Mouse (Mus musculus) stomach, embryonic 16.5 days (tissue): Measurements from ENCODE around the gene Mospd3. TPM values are rescaled to one million over a fixed set of nuclear protein-coding genes. Genes with fewer than 3 reads are reported as not detected.
A peak's percentile ranks its signal among the peaks of the same experiment; 100 is the strongest.

Experiments
- ATAC-seq: fragments of 200-750 bp; cut with Nextera tagmentation; 2 replicates; pipeline ENCODE4 v1.8.0; 2017; ENCODE audit warnings: moderate number of reproducible peaks, moderate TSS enrichment; ENCODE audit not compliant: insufficient read depth, low FRiP score
- H3K27ac ChIP-seq: fragments of 300-500 bp; sonication (generic); 2 replicates; pipeline ENCODE4 v1.5.1; 2014; ENCODE audit warnings: low read length
- H3K27me3 ChIP-seq: fragments of 300-500 bp; sonication (generic); 2 replicates; pipeline ENCODE4 v1.6.1; 2014; ENCODE audit warnings: low read length, control low read depth, mixed read lengths; ENCODE audit not compliant: control insufficient read depth, insufficient read depth
- H3K36me3 ChIP-seq: fragments of 300-500 bp; sonication (generic); 2 replicates; pipeline ENCODE4 v1.6.1; 2014; ENCODE audit warnings: low read length; ENCODE audit not compliant: control insufficient read depth, insufficient read depth
- H3K4me1 ChIP-seq: fragments of 300-500 bp; sonication (generic); 2 replicates; pipeline ENCODE4 v1.6.1; 2014; ENCODE audit warnings: low read length, control low read depth, mixed read lengths; ENCODE audit not compliant: control insufficient read depth, insufficient read depth
- H3K4me2 ChIP-seq: fragments of 300-500 bp; sonication (generic); 2 replicates; pipeline ENCODE4 v1.6.1; 2014; ENCODE audit warnings: low read depth, low read length, mixed read lengths
- H3K4me3 ChIP-seq: fragments of 300-500 bp; sonication (generic); replicated peaks from 2 replicates; pipeline ENCODE4 v1.5.1; 2014; ENCODE audit warnings: mild to moderate bottlenecking, low read length
- H3K9ac ChIP-seq: fragments of 300-500 bp; sonication (generic); 2 replicates; pipeline ENCODE4 v1.6.1; 2014; ENCODE audit warnings: low read length
- H3K9me3 ChIP-seq: fragments of 300-500 bp; sonication (generic); replicated peaks from 2 replicates; pipeline ENCODE4 v1.6.1; 2016; ENCODE audit warnings: low read length, control low read depth; ENCODE audit not compliant: control insufficient read depth
- WGBS: fragments of 180-500 bp; shearing (Covaris S2); extraction: QIAGEN DNeasy Blood & Tissue Kit; methylation state at CpG from one replicate; pipeline ENCODE4 v1.1.7; 2014; 5-methylcytosine and 5-hydroxymethylcytosine counted together
- polyA plus RNA-seq: library from polyadenylated mRNA; unstranded; fragments of >200 nt; fragmentation: Nextera tagmentation; extraction: Ambion mirVana; gene quantifications from 2 replicates; pipeline ENCODE4 v1.2.1, GENCODE M21; 2015

Gene Mospd3
- polyA plus RNA-seq, 1 experiment from 2014 or later: 24.3 TPM

- Histone ChIP-seq H3K4me1 (peaks cover 50% of the 10 kb centered on the region), H3K4me3 (peak overlapping the region; percentile 48), H3K4me2 (peak overlapping the region; percentile 54), H3K27ac (peak overlapping the region; percentile 95), H3K36me3 (no peaks in the 10 kb centered on the region), H3K9me3 (no peaks in the 10 kb centered on the region), H3K27me3 (no peaks in the 10 kb centered on the region), H3K9ac (peak overlapping the region; percentile 71)
- peak; percentile 35; the same call in 1 of the 2 replicates for ATAC-seq
- WGBS: 19% methylated on average over 12 of the region's 12 CpGs
Measured at GRCm38 (mm10) chr5:137610548-137611244, 9.8 kb upstream of the Mospd3 start.

- H3K4me1 ChIP-seq: peaks cover 50% of the 10 kb centered on the region
- WGBS: 63% methylated on average over 4 of the region's 4 CpGs
- H3K27me3 ChIP-seq: no peaks in the 10 kb centered on the region
Measured at GRCm38 (mm10) chr5:137610056-137610455, 9.2 kb upstream of the Mospd3 start.

GRCm38 (mm10) chr5:137609292-137609691, 8.4 kb upstream of the Mospd3 start:
- no peak overlapping the region for H3K9ac ChIP-seq
- peaks cover 50% of the 10 kb centered on the region for H3K4me1 ChIP-seq
- no peaks in the 10 kb centered on the region for H3K36me3 ChIP-seq
- no peak overlapping the region for H3K4me3 ChIP-seq
- no peak overlapping the region; the same call in 1 of the 2 replicates for H3K27ac ChIP-seq
- WGBS: 65% methylated on average over 3 of the region's 3 CpGs
- H3K27me3 ChIP-seq: no peaks in the 10 kb centered on the region
- peak overlapping the region; percentile 54; the same call in 1 of the 2 replicates for H3K4me2 ChIP-seq
- no peaks in the 10 kb centered on the region for H3K9me3 ChIP-seq
- ATAC-seq: no peak

More at GRCm38 (mm10) chr5:137610056-137610455, 9.2 kb upstream of the Mospd3 start:
- H3K4me2 ChIP-seq: peak overlapping the region; percentile 54
- H3K27ac ChIP-seq: peak overlapping the region; percentile 95; the same call in 1 of the 2 replicates
- H3K9ac ChIP-seq: peak overlapping the region; percentile 71
- H3K36me3 ChIP-seq: no peaks in the 10 kb centered on the region
- no peaks in the 10 kb centered on the region for H3K9me3 ChIP-seq
- ATAC-seq: no peak
- peak overlapping the region; percentile 48 for H3K4me3 ChIP-seq

GRCm38 (mm10) chr5:137608654-137609190, 7.9 kb upstream of the Mospd3 start:
- Histone ChIP-seq H3K27me3 (no peaks in the 10 kb centered on the region), H3K4me1 (peaks cover 50% of the 10 kb centered on the region), H3K9ac (peak overlapping the region; percentile 60), H3K4me3 (0 out of 2 replicates have a peak overlapping the region, but pooled peaks have one; percentile 4), H3K9me3 (no peaks in the 10 kb centered on the region), H3K4me2 (peak overlapping the region; percentile 40), H3K27ac (no peak overlapping the region), H3K36me3 (no peaks in the 10 kb centered on the region)
- 29% methylated on average over 23 of the region's 23 CpGs for WGBS
- ATAC-seq: no peak

- Histone ChIP-seq H3K27me3 (no peaks in the 10 kb centered on the region), H3K4me2 (peak overlapping the region; percentile 40), H3K36me3 (no peaks in the 10 kb centered on the region), H3K27ac (no peak overlapping the region), H3K4me3 (0 out of 2 replicates have a peak overlapping the region, but pooled peaks have one; percentile 4), H3K9ac (peak overlapping the region; percentile 60), H3K4me1 (peaks cover 48% of the 10 kb centered on the region), H3K9me3 (no peaks in the 10 kb centered on the region)
- no peak for ATAC-seq
- WGBS: 24% methylated on average over 26 of the region's 26 CpGs
Measured at GRCm38 (mm10) chr5:137607860-137608653, 7.2 kb upstream of the Mospd3 start.

- Histone ChIP-seq H3K4me2 (peak overlapping the region; percentile 77), H3K27ac (peak overlapping the region; percentile 90), H3K9ac (peak overlapping the region; percentile 76), H3K36me3 (no peaks in the 10 kb centered on the region), H3K9me3 (no peaks in the 10 kb centered on the region), H3K4me3 (peak overlapping the region; percentile 81), H3K27me3 (no peaks in the 10 kb centered on the region), H3K4me1 (peaks cover 14% of the 10 kb centered on the region)
- no peak for ATAC-seq
- under 1% methylated on average over 22 of the region's 22 CpGs for WGBS
Measured at GRCm38 (mm10) chr5:137601365-137601729, 489 bp upstream of the Mospd3 start.

- H3K9ac ChIP-seq: peak overlapping the region; percentile 91
- no peaks in the 10 kb centered on the region for H3K36me3 ChIP-seq
- H3K4me2 ChIP-seq: peak overlapping the region; percentile 92
- under 1% methylated on average over 19 of the region's 19 CpGs for WGBS
- H3K27me3 ChIP-seq: no peaks in the 10 kb centered on the region
- peak; percentile 57 for ATAC-seq
- no peaks in the 10 kb centered on the region for H3K9me3 ChIP-seq
- H3K4me1 ChIP-seq: peaks cover 14% of the 10 kb centered on the region
- H3K4me3 ChIP-seq: peak overlapping the region; percentile 81
- peak overlapping the region; percentile 42; the same call in 1 of the 2 replicates for H3K27ac ChIP-seq
Measured at GRCm38 (mm10) chr5:137600281-137600618, 608 bp downstream of the Mospd3 start.

GRCm38 (mm10) chr5:137599600-137599999, 1.3 kb downstream of the Mospd3 start:
- Histone ChIP-seq H3K36me3 (no peaks in the 10 kb centered on the region), H3K27me3 (no peaks in the 10 kb centered on the region), H3K27ac (no peak overlapping the region), H3K4me3 (peak overlapping the region; percentile 81), H3K4me2 (peak overlapping the region; percentile 92), H3K9ac (peak overlapping the region; percentile 91), H3K9me3 (no peaks in the 10 kb centered on the region), H3K4me1 (peaks cover 14% of the 10 kb centered on the region)
- ATAC-seq: no peak
- WGBS: 64% methylated on average over 9 of the region's 9 CpGs
